Mouse (Mus musculus): ENCODE results near the gene Cfap161.

GRCm38 (mm10) chr7:83736341-83737115, 58.2 kb downstream of the Cfap161 start:
- TF ChIP-seq CHD2 (IDR thresholded peaks at IDR 0.05; ENCODE audit: low read depth, low read length) (no peak), HCFC1 (IDR thresholded peaks at IDR 0.05; ENCODE audit: borderline replicate concordance, insufficient read depth, low read length) (no peak), MAFK (IDR thresholded peaks at IDR 0.05; ENCODE audit: insufficient read depth, low read depth, low read length) (no peak)
